Mouse (Mus musculus): Measurements from ENCODE around the gene A630095N17Rik.
"Not testable (repeated sequence)": the region's sequence is repeated elsewhere in the genome, so short reads cannot be mapped to it uniquely, and the experiment has no call there.

A630095N17Rik gene

DNA sequence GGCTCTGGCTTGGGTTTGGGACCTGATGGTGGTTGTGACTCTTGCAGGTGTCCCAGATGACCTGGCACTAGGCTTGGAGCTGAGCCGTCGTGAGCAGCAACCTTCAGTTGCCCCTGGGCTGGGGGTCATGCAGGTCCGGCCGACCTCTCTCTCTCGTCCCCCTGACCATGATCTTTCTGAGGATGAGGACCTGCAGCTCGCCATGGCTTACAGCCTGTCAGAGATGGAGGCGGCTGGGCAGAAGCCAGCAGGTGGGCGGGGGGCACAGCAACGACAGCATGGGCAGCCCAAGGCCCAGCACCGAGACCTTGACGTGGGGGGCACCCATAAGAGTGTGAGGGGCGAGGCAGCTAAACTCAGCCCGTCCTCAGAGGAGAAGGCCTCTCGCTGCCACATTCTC, 11.5 kb upstream of the A630095N17Rik start:
- DNase-seq (ENCODE audit: low read depth) = no peak

DNA sequence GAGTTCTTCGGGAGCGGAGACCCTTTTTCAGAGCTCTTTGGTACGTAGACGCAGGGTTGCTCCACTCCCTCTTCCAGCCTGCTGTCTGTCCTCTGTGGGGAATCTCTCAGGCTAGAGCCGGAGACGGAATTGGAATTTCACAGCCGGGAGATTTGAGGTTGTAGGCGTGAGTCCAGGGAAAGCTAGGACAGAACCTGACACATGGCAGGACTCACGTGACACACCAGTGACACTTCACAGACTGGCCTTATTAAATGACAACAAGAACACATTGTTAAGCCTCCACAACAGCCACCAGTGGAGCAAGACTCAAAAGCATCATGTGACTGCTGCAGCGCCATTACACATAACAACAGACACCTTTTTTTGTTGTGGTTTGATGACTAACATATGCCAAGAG, 7.7 kb upstream of the A630095N17Rik start:
- peak; percentile 21 for DNase-seq (ENCODE audit: low read depth)

DNA sequence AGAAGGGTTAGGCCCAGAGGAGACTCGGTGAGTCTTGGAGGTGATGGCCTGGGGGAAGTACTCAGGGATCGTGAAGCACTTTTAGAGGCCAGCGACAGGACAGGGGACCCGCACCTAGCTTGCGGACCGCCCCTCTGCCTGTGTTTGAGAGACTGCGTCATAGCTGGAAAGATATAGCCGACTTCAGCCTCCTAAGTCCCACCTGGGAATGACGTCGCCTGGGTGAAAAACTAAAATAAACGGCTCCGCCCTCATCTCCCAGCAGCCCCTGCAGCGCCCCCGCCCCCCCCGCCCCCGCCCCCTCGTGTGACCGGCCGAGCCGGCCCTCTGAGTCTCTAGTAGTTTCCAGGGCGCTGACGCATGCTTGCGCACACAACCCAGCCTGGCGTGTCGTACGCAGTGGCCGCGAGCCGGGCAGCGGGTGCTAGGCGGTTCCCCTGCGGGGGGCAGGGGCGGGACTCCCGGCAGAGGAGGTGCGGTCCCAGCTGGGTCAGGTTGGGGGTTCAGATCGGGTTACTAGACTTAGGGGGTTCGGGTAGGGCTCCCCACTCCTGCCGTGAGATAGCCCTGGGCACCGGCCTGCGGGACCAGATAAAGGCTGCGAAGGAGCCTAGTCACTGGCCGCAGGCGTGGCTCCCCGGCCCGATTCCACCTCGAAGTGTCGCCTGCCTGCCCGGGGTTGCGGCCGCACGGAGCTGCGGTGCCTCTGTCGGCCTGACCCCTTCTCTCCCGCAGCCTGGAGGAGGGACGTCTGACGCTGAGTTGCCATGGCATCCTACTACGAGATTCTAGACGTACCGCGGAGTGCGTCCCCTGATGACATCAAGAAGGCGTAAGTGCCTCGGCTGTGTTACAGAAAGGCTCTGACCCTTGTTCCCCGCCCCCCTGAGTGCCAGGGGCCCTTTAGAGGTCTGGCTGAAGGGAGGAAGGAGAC, 4.5 kb upstream of the A630095N17Rik start, which contains the start of gene Dnajb2:
Gene Dnajb2 (plus strand): TSS at position 290 of the 934 bp plus-strand sequence.
- peak; percentile 89 for DNase-seq (ENCODE audit: low read depth)

- peak; percentile 84 for DNase-seq (ENCODE audit: low read depth)
Measured at GRCm38 (mm10) chr1:75234606-75235005, 2.7 kb upstream of the A630095N17Rik start.

DNA sequence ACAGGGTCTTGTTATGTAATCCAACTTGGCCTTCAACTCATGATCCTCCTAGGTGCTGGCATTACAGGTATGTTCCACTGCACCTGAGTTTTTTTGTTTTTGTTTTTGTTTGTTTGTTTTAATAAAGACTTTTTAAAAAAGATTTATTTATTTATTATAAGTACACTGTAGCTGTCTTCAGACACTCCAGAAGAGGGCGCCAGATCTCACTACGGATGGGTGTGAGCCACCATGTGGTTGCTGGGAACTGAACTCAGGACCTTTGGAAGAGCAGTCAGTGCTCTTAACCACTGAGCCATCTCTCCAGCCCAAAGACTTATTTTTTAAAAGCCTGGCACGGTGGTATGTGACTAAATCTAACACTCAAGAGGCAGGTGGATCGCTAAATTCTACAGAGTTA, 587 bp upstream of the A630095N17Rik start:
- not testable (repeated sequence) for DNase-seq (ENCODE audit: low read depth)

- DNase-seq (ENCODE audit: low read depth) = no peak
Measured at GRCm38 (mm10) chr1:75231224-75231623, 678 bp downstream of the A630095N17Rik start.

DNA sequence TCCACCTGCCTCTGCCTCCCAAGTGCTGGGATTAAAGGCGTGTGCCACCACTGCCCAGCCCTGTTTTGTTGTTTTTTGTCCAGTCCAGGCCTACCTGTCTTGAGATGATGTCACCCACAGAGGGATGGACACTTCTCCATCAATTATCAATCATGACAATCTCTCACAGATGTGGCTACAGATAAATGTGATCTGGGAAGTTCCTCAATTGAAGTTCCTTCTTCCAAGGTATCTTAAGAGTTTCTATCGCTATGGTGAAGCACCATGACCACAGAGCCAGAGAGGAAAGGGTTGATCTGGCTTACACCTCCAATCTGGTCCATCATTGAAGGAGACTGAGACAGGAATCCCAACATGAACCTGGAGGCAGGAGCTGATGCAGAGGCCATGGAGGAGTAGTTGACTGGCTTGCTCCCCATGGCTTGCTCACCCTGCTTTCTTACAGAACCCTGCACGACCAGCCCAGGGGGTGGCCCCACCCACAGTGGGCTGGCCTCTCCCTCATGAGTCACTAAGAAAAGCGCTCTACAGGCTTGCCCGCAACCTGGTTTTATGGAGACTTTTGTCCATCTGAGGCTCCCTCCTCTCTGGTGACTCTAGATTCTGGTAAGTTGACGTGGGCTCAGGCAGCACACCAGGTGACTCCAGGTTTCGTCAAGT, 1.4 kb downstream of the A630095N17Rik start:
- DNase-seq (ENCODE audit: low read depth) = no peak

- no peak for DNase-seq (ENCODE audit: low read depth)
Measured at GRCm38 (mm10) chr1:75229158-75229557, 2.7 kb downstream of the A630095N17Rik start.

GRCm38 (mm10) chr1:75227653-75228052, 4.2 kb downstream of the A630095N17Rik start:
- no peak for DNase-seq (ENCODE audit: low read depth)

DNA sequence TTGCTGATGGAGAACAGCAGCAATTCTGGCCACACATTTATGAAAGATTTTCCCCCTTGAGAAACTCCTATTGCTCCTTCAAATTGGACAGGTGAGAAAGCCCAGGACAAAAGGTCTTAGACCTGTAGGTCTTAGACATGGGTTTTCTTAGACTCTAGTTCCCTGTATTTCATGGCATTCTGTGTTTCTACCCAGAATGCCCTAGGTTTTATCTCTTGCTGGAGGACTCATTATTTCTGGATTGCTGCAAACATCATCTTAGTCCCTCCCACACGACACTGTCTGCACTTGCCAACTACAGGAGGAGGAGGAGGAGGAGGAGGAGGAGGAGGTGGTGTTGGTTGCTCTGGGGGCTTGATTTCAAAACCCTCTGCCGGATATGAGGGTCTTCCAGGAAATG, 5.8 kb downstream of the A630095N17Rik start:
- DNase-seq (ENCODE audit: low read depth) = no peak

GRCm38 (mm10) chr1:75225473-75225872, 6.4 kb downstream of the A630095N17Rik start:
- DNase-seq (ENCODE audit: low read depth) = no peak

- no peak for DNase-seq (ENCODE audit: low read depth)
Measured at GRCm38 (mm10) chr1:75223532-75223931, 8.4 kb downstream of the A630095N17Rik start.

- peak; percentile 59 for DNase-seq (ENCODE audit: low read depth)
Measured at GRCm38 (mm10) chr1:75222926-75223325, 9.0 kb downstream of the A630095N17Rik start.

GRCm38 (mm10) chr1:75221538-75221937, 10.4 kb downstream of the A630095N17Rik start:
- DNase-seq (ENCODE audit: low read depth) = no peak

GRCm38 (mm10) chr1:75219531-75219930, 12.4 kb downstream of the A630095N17Rik start, which contains the start of gene Tuba4a:
Gene Tuba4a (minus strand): TSS chr1:75219865.
- DNase-seq (ENCODE audit: low read depth) = no peak

DNA sequence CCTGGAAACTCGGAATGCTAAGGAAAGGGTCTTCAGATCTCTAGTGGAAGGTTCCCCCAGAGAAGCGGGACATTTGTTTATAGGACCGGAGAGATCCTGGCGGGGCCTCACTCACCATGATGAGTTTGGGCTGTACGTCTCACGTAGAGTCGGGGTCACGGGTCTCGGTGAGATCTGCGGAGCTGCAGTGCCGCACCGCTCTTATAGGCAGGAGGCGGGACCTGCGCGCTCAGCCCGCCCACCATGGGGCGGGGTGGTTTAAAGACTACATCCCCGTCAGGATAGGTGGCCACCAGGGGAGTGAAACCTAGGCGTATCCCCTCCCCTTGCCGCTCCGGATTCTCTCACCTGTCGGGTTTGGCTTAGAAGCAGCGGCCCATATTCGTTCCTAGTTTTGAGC, 12.8 kb downstream of the A630095N17Rik start:
- peak; percentile 97 for DNase-seq (ENCODE audit: low read depth)

- peak; percentile 83 for DNase-seq (ENCODE audit: low read depth)
Measured at GRCm38 (mm10) chr1:75218227-75219001, 13.5 kb downstream of the A630095N17Rik start.

DNA sequence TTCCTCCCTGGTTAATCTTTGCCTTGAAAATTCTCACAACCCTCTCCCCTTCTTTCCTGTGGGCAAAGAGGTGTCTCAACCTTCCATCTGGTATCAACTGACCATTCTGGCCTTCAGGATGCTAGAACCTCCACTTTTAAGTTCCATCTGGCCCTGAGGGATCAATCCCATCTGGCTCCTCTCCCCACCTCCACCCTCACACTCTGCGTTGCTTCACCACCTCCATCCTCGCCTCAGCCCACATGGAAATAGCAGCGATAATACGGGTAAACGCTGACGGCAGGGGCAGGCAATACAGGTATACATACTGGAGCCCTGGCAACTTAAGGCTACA, 14.0 kb downstream of the A630095N17Rik start:
- DNase-seq (ENCODE audit: low read depth) = no peak

DNA sequence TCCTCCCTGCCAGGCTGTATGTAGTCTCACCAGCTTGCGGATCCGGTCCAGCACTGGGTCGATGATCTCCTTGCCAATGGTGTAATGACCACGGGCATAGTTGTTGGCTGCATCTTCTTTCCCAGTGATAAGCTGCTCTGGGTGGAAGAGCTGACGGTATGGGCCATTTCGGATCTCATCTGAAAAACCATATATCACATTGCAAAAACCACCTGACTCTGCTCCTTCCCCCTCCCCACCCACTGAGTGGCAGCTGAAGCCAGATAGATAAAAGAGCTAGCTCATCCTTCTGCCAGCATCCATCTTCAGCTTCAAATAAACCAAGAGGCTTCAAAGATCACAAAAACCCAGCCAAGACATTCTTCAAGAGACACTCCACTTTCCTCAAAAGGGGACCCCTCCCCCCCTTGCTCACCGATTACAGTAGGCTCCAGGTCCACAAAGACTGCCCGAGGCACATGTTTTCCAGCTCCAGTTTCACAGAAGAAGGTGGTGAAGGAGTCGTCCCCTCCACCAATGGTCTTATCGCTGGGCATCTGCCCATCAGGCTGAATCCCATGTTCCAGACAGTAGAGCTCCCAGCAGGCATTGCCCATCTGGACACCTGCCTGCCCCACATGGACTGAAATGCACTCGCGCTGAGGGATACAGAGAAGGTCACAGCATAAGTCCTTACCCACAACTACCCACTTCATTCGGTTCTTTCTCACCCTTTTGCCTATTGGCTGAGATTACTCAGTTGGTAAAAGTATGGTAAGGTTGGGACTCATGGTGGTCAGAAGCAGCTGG, 14.9 kb downstream of the A630095N17Rik start:
- no peak for DNase-seq (ENCODE audit: low read depth)

- DNase-seq (ENCODE audit: low read depth) = no peak
Measured at GRCm38 (mm10) chr1:75215785-75216184, 16.1 kb downstream of the A630095N17Rik start.

DNA sequence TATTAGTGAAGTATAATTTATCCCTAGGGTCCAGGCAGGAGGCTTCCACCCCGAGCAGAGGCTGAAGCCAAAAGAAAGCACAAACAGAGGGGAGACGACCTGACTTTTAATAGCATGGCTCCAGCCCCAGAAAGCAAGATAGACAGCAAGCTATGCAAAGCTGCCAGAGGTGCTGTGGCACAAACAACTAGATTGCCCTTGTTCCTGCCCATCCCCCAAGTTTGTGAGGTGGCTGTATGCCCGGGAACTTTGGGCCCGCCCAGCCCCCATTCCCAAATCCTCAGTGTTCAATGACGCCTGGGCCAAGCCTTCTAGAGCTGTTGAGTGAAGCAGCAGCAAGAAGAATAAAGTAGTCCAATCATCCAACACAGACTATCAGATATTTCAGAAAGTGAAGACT, 17.0 kb downstream of the A630095N17Rik start:
- no peak for DNase-seq (ENCODE audit: low read depth)

GRCm38 (mm10) chr1:75214442-75214841, 17.5 kb downstream of the A630095N17Rik start:
- no peak for DNase-seq (ENCODE audit: low read depth)

Measured in induced T-regulatory cell, adult 2 months (primary cell).